Mouse (Mus musculus) heart, embryonic 15.5 days (tissue): ENCODE data around the gene Med13l. TPM values are rescaled to one million over a fixed set of nuclear protein-coding genes. Genes with fewer than 3 reads are reported as not detected.

ENCODE experiments used
- ATAC-seq: fragments of 200-750 bp; cut with Nextera tagmentation; replicated peaks from 2 replicates; pipeline ENCODE4 v1.8.0; 2017; ENCODE audit warnings: low read depth, moderate TSS enrichment; ENCODE audit not compliant: insufficient number of reproducible peaks, insufficient read depth, low FRiP score
- H3K27ac ChIP-seq: fragments of 300-500 bp; sonication (generic); 2 replicates; pipeline ENCODE4 v1.5.1; 2015; ENCODE audit warnings: mild to moderate bottlenecking, inconsistent platforms
- H3K27me3 ChIP-seq: fragments of 300-500 bp; sonication (generic); 2 replicates; pipeline ENCODE4 v1.6.1; 2015; ENCODE audit warnings: inconsistent platforms
- H3K36me3 ChIP-seq: fragments of 300-500 bp; sonication (generic); 2 replicates; pipeline ENCODE4 v1.6.1; 2015; ENCODE audit warnings: mild to moderate bottlenecking, inconsistent platforms
- H3K4me1 ChIP-seq: fragments of 300-500 bp; sonication (generic); replicated peaks from 2 replicates; pipeline ENCODE4 v1.6.1; 2015; ENCODE audit warnings: inconsistent platforms
- H3K4me2 ChIP-seq: fragments of 300-500 bp; sonication (generic); 2 replicates; pipeline ENCODE4 v1.6.1; 2015; ENCODE audit warnings: inconsistent platforms, mild to moderate bottlenecking, moderate library complexity
- H3K4me3 ChIP-seq: fragments of 300-500 bp; sonication (generic); 2 replicates; pipeline ENCODE4 v1.5.1; 2015; ENCODE audit warnings: mild to moderate bottlenecking, inconsistent platforms
- H3K9ac ChIP-seq: fragments of 300-500 bp; sonication (generic); 2 replicates; pipeline ENCODE4 v1.6.1; 2015; ENCODE audit warnings: mild to moderate bottlenecking, inconsistent platforms
- H3K9me3 ChIP-seq: fragments of 300-500 bp; sonication (generic); replicated peaks from 2 replicates; pipeline ENCODE4 v1.6.1; 2016; ENCODE audit warnings: inconsistent platforms
- WGBS: fragments of 180-500 bp; shearing (Covaris S2); methylation state at CpG from one replicate; pipeline ENCODE4 v1.1.7; 2015; ENCODE audit warnings: mixed read lengths; 5-methylcytosine and 5-hydroxymethylcytosine counted together
- polyA plus RNA-seq: library from polyadenylated mRNA; unstranded; fragments of >200 nt; fragmentation: Nextera tagmentation; extraction: Ambion mirVana; gene quantifications from 2 replicates; pipeline ENCODE4 v1.2.1, GENCODE M21; 2015

Med13l gene
- polyA plus RNA-seq, 1 experiment from 2014 or later = 6.1 TPM

- ATAC-seq = no peak
- H3K4me2 ChIP-seq = no peak overlapping the region
- WGBS = 81% methylated on average over 12 of the region's 12 CpGs
These were observed 160.9 kb downstream of the Med13l start for GRCm38 (mm10) chr5:118721416-118721815.

GRCm38 (mm10) chr5:118721848-118722247 lies 161.4 kb downstream of the Med13l start:
- no peak overlapping the region for H3K27ac ChIP-seq
- H3K4me3 ChIP-seq = no peak overlapping the region
- no peak overlapping the region for H3K9ac ChIP-seq
- no peaks in the 10 kb centered on the region for H3K27me3 ChIP-seq
- H3K36me3 ChIP-seq = peaks cover 10% of the 10 kb centered on the region; the same call in 1 of the 2 replicates
- 80% methylated on average over 5 of the region's 5 CpGs for WGBS
- no peak overlapping the region for H3K4me2 ChIP-seq
- no peak for ATAC-seq
- peaks cover 10% of the 10 kb centered on the region for H3K4me1 ChIP-seq
- H3K9me3 ChIP-seq = no peaks in the 10 kb centered on the region

More at GRCm38 (mm10) chr5:118721416-118721815, 160.9 kb downstream of the Med13l start:
- Histone ChIP-seq H3K27ac (no peak overlapping the region), H3K9ac (no peak overlapping the region), H3K9me3 (no peaks in the 10 kb centered on the region), H3K4me1 (peaks cover 14% of the 10 kb centered on the region), H3K4me3 (no peak overlapping the region), H3K36me3 (peaks cover 7% of the 10 kb centered on the region; the same call in 1 of the 2 replicates), H3K27me3 (no peaks in the 10 kb centered on the region)

GRCm38 (mm10) chr5:118722456-118722855 lies 162.0 kb downstream of the Med13l start:
- peaks cover 14% of the 10 kb centered on the region; the same call in 1 of the 2 replicates for H3K36me3 ChIP-seq
- H3K4me1 ChIP-seq = peaks cover 4% of the 10 kb centered on the region
- no peak overlapping the region for H3K27ac ChIP-seq
- H3K4me3 ChIP-seq = no peak overlapping the region
- no peak overlapping the region for H3K9ac ChIP-seq
- no peaks in the 10 kb centered on the region for H3K9me3 ChIP-seq
- ATAC-seq = no peak
- H3K4me2 ChIP-seq = no peak overlapping the region
- no peaks in the 10 kb centered on the region for H3K27me3 ChIP-seq
- 79% methylated on average over 3 of the region's 3 CpGs for WGBS

- no peak overlapping the region for H3K4me3 ChIP-seq
- no peak overlapping the region for H3K9ac ChIP-seq
- H3K4me2 ChIP-seq = no peak overlapping the region
- peaks cover 33% of the 10 kb centered on the region for H3K36me3 ChIP-seq
- no peaks in the 10 kb centered on the region; the same call in 1 of the 2 replicates for H3K4me1 ChIP-seq
- H3K9me3 ChIP-seq = no peaks in the 10 kb centered on the region
- H3K27me3 ChIP-seq = no peaks in the 10 kb centered on the region
- 78% methylated on average over 6 of the region's 6 CpGs for WGBS
- ATAC-seq = no peak
- H3K27ac ChIP-seq = no peak overlapping the region
These were observed 164.9 kb downstream of the Med13l start for GRCm38 (mm10) chr5:118725425-118725824.

GRCm38 (mm10) chr5:118725886-118726505 lies 165.5 kb downstream of the Med13l start:
- Histone ChIP-seq H3K36me3 (peaks cover 37% of the 10 kb centered on the region), H3K4me3 (no peak overlapping the region)
- no peak for ATAC-seq

GRCm38 (mm10) chr5:118727336-118727735 lies 166.9 kb downstream of the Med13l start:
- no peaks in the 10 kb centered on the region for H3K9me3 ChIP-seq
- no peak overlapping the region for H3K27ac ChIP-seq
- no peaks in the 10 kb centered on the region for H3K4me1 ChIP-seq
- no peak overlapping the region for H3K9ac ChIP-seq
- H3K36me3 ChIP-seq = peaks cover 33% of the 10 kb centered on the region
- no peak for ATAC-seq
- H3K4me3 ChIP-seq = no peak overlapping the region
- no peaks in the 10 kb centered on the region for H3K27me3 ChIP-seq
- no peak overlapping the region for H3K4me2 ChIP-seq
- 86% methylated on average over 16 of the region's 16 CpGs for WGBS

More at GRCm38 (mm10) chr5:118725886-118726505, 165.5 kb downstream of the Med13l start:
- Histone ChIP-seq H3K27me3 (no peaks in the 10 kb centered on the region), H3K27ac (no peak overlapping the region), H3K9me3 (no peaks in the 10 kb centered on the region), H3K4me2 (no peak overlapping the region), H3K4me1 (no peaks in the 10 kb centered on the region; the same call in 1 of the 2 replicates), H3K9ac (no peak overlapping the region)
- WGBS = 63% methylated on average over 10 of the region's 10 CpGs

- H3K9me3 ChIP-seq = no peaks in the 10 kb centered on the region
- H3K27me3 ChIP-seq = no peaks in the 10 kb centered on the region
- no peak overlapping the region for H3K4me3 ChIP-seq
- no peak overlapping the region for H3K27ac ChIP-seq
- no peak for ATAC-seq
- peaks cover 49% of the 10 kb centered on the region for H3K36me3 ChIP-seq
- WGBS = 64% methylated on average over 3 of the region's 3 CpGs
- no peak overlapping the region for H3K9ac ChIP-seq
- no peaks in the 10 kb centered on the region for H3K4me1 ChIP-seq
- H3K4me2 ChIP-seq = no peak overlapping the region
These were observed 171.7 kb downstream of the Med13l start for GRCm38 (mm10) chr5:118732221-118732620.

- H3K36me3 ChIP-seq = peaks cover 48% of the 10 kb centered on the region
- WGBS = 88% methylated on average over 8 of the region's 8 CpGs
- no peaks in the 10 kb centered on the region for H3K27me3 ChIP-seq
- H3K4me3 ChIP-seq = no peak overlapping the region
- no peak overlapping the region for H3K9ac ChIP-seq
- H3K9me3 ChIP-seq = no peaks in the 10 kb centered on the region
- no peak overlapping the region for H3K4me2 ChIP-seq
- no peaks in the 10 kb centered on the region for H3K4me1 ChIP-seq
- H3K27ac ChIP-seq = no peak overlapping the region
- ATAC-seq = no peak
These were observed 172.2 kb downstream of the Med13l start for GRCm38 (mm10) chr5:118732651-118733050.

GRCm38 (mm10) chr5:118733566-118733965 lies 173.1 kb downstream of the Med13l start:
- H3K9me3 ChIP-seq = no peaks in the 10 kb centered on the region
- H3K4me1 ChIP-seq = no peaks in the 10 kb centered on the region
- 83% methylated on average over 4 of the region's 4 CpGs for WGBS
- no peaks in the 10 kb centered on the region for H3K27me3 ChIP-seq
- H3K4me3 ChIP-seq = no peak overlapping the region
- H3K36me3 ChIP-seq = peaks cover 44% of the 10 kb centered on the region
- H3K4me2 ChIP-seq = no peak overlapping the region
- no peak overlapping the region for H3K9ac ChIP-seq
- no peak overlapping the region for H3K27ac ChIP-seq
- no peak for ATAC-seq

GRCm38 (mm10) chr5:118734455-118734854 lies 174.0 kb downstream of the Med13l start:
- no peak overlapping the region for H3K4me3 ChIP-seq
- peaks cover 46% of the 10 kb centered on the region for H3K36me3 ChIP-seq
- no peaks in the 10 kb centered on the region for H3K27me3 ChIP-seq
- H3K9me3 ChIP-seq = no peaks in the 10 kb centered on the region
- H3K27ac ChIP-seq = no peak overlapping the region
- H3K4me2 ChIP-seq = no peak overlapping the region
- no peaks in the 10 kb centered on the region for H3K4me1 ChIP-seq
- ATAC-seq = no peak
- WGBS = 80% methylated on average over 9 of the region's 9 CpGs
- H3K9ac ChIP-seq = no peak overlapping the region

- ATAC-seq = no peak
- H3K36me3 ChIP-seq = peaks cover 49% of the 10 kb centered on the region
- H3K9ac ChIP-seq = no peak overlapping the region
- no peak overlapping the region for H3K27ac ChIP-seq
- H3K4me3 ChIP-seq = no peak overlapping the region
- no peak overlapping the region for H3K4me2 ChIP-seq
- no peaks in the 10 kb centered on the region for H3K4me1 ChIP-seq
- WGBS = 92% methylated on average over 8 of the region's 8 CpGs
- no peaks in the 10 kb centered on the region for H3K27me3 ChIP-seq
- no peaks in the 10 kb centered on the region for H3K9me3 ChIP-seq
These were observed 175.3 kb downstream of the Med13l start for GRCm38 (mm10) chr5:118735738-118736137.

- Histone ChIP-seq H3K36me3 (peaks cover 65% of the 10 kb centered on the region), H3K27me3 (no peaks in the 10 kb centered on the region), H3K4me2 (no peak overlapping the region), H3K4me1 (no peaks in the 10 kb centered on the region), H3K9me3 (no peaks in the 10 kb centered on the region), H3K27ac (no peak overlapping the region), H3K4me3 (no peak overlapping the region), H3K9ac (no peak overlapping the region)
- WGBS = 26% methylated on average over 1 of the region's 1 CpGs
- ATAC-seq = no peak
These were observed 177.1 kb downstream of the Med13l start for GRCm38 (mm10) chr5:118737548-118737947.
